Mouse (Mus musculus) ovary, postnatal 36 days (tissue): ENCODE measurements around the gene Otogl.
"Not testable (repeated sequence)": the region's sequence is repeated elsewhere in the genome, so short reads cannot be mapped to it uniquely, and the experiment has no call there.

Experiments
- DNase-seq: peaks from one replicate; pipeline ENCODE4 v3.0.0; 2022; ENCODE audit warnings: low spot score, mixed read lengths

Gene Otogl

GRCm38 (mm10) chr10:107810649-107811398 lies 101.1 kb downstream of the Otogl start:
- DNase-seq = no peak

DNA sequence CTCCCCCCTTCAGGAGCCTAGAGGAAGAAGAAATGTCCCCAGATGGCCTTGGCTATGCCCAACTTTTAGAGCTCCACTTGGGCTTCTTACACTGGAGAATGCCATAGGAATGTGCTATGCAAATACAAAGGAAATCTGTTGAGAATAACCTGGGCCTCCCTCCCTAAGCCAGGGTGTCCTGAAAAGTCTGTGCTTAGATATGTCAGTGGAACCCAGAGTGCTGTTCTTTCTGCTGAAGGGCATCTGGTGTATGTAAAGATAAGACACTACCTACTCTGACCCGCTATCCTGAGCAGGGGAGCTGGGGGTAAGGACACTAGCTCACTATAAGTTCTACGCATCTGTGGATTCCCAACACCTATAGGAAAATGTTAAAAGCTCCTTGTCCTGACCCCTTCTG lies 106.7 kb downstream of the Otogl start:
- DNase-seq = no peak

DNA sequence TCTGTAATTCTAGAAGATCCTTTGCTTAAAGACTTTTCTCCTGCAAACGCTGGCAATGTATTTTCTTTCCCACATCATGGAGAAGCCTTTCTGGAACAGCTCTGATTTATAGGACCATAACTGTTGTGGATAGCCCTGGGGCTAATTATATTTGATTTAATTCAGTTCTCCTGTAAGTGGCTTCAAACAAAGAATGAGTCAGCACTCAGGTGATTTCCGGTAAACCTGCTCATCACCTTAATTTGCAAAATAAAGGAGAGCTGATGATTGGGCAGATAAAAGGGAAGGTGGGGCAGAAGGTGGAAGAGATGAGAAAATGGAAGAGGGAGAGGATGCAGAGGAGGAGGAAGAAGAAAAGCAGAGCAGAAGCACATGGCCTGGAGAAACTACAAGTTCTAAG lies 107.6 kb downstream of the Otogl start:
- not testable (repeated sequence) for DNase-seq

DNA sequence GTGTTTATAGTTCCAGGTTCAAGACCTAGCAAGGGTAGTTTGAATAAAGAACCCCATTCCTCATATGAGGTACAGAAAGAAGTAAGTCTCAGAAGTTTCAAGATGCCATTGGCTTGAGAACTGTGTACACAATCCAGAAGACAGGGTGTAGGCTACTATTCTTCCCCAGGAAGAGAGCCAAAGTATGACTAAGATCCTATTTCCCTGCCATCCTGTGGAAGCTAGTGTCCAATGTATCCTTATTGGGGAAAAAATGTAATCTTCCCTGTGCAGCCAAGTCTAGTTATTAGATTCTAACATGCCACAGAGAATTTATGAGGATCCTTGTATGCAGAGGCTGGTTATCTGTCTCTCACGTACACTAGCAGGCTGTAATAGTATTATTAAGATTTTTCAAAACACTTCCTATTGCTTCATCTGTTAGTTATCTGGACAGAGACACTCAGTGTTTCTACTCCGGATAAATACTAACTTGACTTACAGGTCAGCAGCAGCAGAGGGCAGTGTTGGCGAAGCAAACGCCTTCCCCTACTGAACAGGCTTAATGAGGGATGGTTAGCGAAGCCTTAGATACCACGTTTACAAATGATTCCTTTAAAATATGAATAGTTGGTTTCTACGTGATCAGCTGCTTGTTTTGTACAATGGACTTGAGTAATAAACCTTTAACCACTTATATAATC lies 112.1 kb downstream of the Otogl start:
- DNase-seq = peak; percentile 62

GRCm38 (mm10) chr10:107794812-107795756 lies 116.8 kb downstream of the Otogl start:
- DNase-seq = no peak

DNA sequence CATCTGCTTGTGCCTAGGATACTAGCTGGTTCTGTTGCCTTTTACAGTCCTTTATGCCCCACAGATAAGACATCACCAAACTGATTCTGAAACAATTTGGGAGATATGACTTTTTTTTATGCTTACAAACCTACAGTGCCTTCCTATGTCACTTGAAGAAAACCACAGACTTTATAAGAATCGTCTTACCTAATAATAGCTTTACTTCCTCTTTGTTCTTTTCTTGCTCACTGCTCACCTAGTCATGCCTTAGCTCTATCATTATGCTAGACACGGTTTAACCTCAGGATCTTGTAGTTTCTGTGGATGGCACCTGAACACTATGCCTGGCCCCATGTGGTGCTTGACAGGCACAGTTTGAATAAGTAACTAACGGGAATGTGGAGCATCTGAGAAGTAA lies 119.4 kb downstream of the Otogl start:
- DNase-seq = no peak

GRCm38 (mm10) chr10:107779548-107779947 lies 132.4 kb downstream of the Otogl start:
- DNase-seq = no peak

DNA sequence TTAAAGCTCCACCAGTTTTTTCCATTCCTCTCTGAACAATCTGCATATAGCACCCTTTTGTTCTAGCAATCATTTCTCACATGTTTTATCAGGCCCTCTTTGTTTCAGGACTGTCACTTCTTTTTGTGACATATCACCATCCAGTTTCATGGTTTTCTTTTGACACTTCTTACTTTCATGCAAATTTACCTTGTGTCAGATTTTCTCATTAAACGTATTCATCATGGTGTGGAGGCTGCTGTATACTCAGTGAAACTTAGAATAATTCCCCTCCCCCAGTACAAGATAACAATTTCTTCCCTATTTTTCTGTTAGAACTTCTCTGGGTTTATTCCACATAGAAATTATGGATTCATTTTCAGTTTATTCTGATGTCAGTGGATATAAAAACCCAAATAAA lies 152.3 kb downstream of the Otogl start:
- no peak for DNase-seq

DNA sequence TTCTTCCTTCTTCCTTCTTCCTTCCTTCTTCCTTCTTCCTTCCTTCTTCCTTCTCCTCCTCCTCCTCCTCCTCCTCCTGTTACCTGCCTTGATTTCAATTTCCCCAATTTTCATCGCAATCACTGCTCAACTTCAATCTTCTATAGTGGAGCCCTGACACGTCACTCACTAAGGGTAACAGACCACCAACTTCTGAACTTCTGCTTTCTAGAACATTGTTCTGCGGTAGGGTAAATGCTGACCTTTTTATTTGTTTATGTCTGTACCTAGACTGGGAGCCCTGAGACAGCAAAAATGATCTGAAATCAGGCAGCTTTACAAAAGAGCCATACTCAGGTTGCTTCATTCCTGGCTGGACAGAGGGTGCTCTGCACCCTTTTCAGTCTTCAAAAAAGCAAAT lies 158.5 kb downstream of the Otogl start:
- no peak for DNase-seq

DNA sequence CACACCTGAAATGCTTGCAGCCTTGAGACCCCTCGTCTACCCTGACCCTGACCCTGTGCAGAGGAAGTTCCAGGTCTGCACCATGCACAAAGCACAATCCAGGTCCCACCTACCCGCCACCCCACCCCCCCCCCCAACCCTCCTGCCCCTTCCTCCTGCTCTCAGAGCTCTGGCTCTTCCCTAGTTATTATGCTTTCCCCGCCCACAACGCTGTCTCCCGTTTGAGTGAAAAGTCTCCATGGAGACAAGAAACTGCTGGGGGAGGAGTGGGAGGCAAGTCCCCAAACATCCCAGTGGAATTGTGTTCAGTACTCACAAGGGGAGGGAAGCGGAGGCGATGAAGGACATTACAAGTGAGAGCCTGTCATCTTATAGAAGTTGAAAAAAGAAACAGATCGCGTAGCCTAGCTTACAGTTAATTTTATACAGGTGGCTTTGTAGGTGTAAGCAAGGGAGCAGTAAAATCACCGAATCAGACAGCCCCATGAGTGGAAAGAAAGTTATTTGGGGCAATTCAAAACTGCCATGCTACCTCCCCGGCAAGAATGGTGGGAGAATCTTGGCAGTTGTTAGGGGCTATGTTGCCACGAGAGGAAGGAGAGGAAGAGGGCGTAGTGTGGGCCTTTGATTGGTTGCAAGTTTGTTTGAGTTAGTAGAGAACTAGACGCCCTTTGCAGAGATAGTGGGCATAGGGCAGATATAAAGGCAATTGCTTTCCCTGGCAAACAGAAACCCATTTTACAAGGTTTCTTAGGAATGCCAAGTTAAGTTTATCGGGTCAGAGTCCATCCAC lies 159.4 kb downstream of the Otogl start:
- no peak for DNase-seq

- no peak for DNase-seq
Measured at GRCm38 (mm10) chr10:107751944-107752343, 160.0 kb downstream of the Otogl start.

DNA sequence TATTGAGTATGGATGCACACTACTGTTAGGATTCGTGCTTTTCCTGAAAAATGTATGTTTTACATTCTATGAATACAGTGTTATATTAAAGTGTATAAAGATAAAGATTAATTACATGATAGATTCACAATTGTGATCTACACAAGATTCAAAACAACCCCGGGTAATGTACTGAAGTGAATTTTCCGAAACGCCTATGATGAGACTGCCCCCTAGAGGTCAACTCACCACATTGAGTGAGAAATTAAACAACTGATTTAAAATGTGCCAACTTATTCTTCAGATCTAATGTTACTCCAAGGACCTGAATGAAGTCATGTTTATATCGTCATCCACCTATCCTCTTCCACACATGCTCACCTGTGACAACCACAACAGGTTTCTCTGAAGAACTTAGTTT lies 164.4 kb downstream of the Otogl start:
- DNase-seq = no peak

GRCm38 (mm10) chr10:107746717-107747116 lies 165.2 kb downstream of the Otogl start:
- DNase-seq = no peak

DNA sequence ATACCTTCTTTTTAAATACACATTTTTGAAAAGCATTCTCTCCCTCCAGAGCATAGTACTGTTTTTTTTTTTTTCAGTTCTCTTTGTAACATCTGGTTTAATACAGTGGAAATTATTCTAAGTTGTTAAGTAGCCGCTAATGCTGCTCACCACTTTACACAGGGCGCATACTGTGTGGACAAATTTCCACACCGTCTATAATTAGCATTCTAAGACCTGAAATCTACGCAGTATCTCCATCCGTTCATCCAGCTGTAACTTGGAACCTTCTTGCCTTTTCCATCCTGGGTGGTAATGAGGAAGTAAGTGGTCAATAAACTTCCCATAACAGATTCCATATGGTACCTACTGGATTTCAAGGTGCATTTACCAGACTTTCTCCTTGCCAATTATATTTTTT lies 172.1 kb downstream of the Otogl start:
- no peak for DNase-seq

DNA sequence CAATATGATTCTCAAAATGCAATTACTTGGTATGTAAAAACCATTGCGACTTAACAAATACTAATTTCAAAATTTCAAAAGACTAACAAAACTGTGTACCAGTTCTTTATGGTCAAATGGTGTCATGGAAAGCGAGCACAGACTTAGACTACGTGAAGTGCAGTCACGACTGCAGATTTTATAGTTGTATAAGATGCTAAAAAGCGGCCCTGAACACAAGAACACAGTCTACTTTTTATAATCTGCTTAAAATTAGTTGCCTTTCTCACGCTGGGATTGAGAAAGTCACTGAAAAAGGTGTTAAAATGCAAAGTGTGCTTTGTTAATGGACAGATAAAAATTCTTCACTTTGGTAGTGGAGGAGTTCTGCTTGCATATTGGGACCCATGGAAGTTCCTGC lies 174.2 kb downstream of the Otogl start:
- DNase-seq = no peak

DNA sequence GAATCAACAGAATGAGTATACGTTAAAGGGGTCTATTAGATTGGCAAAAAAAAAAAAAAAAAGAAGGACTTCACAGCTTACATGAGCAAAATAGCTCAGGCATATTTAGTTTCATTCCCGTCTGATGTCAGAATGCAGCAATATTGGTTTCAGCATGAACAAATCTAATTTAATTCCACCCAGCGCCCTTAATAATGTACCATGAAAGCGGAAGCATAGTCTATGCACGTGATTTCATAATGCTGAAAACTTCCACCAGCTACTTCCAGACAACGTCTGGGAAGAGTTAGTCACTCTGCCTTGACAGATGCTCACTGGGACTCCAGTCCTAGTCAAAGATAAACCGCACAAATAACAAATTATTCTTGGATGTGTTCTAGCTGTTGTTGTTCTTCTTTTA lies 176.5 kb downstream of the Otogl start:
- DNase-seq = no peak

DNA sequence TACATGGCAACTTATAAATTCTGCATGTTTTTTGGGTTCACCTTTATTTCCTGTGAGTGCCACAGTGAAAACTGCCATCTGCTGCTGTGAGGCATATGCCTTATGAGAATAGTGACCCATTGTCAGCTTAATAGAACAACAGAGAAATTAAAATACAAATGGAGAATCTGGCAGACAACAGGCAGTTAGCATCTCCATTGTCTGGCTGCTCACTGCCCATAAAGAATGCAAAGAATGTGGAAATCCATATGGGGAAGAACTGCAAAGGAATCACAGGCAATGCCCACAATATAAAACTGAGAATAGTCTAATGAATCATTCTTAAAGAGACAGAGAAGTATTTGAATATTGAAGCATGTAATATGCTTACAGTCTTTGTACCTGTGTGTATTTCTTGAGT lies 177.6 kb downstream of the Otogl start:
- no peak for DNase-seq

- no peak for DNase-seq
Measured at GRCm38 (mm10) chr10:107725631-107726030, 186.3 kb downstream of the Otogl start.

- no peak for DNase-seq
Measured at GRCm38 (mm10) chr10:107719806-107720205, 192.1 kb downstream of the Otogl start, which contains the start of gene Ptprq. Ptprq (minus strand) TSS chr10:107720051.
